Mouse (Mus musculus): Measurements from ENCODE around the gene Rhox4d.
"Not testable (repeated sequence)": the region's sequence is repeated elsewhere in the genome, so short reads cannot be mapped to it uniquely, and the experiment has no call there.

Gene Rhox4d

GRCm38 (mm10) chrX:37514059-37514458, at the start of gene Rhox4d:
Rhox4d (plus strand) TSS chrX:37514359.
- in situ Hi-C loops (cut with MboI; ENCODE audit: low sequenced_read_pairs), result not testable (repeated sequence)

- in situ Hi-C loops (cut with MboI; ENCODE audit: low sequenced_read_pairs), result not testable (repeated sequence)
These were observed 34.1 kb upstream of the Rhox4d start, which contains the start of gene Rhox4c for GRCm38 (mm10) chrX:37480037-37480436. Rhox4c (plus strand) TSS chrX:37480337.

GRCm38 (mm10) chrX:37530152-37530551, 16.0 kb downstream of the Rhox4d start, which contains the start of gene Rhox2e:
Rhox2e (plus strand) TSS chrX:37530452.
- in situ Hi-C loops (cut with MboI; ENCODE audit: low sequenced_read_pairs), result not testable (repeated sequence)

GRCm38 (mm10) chrX:37541719-37542118, 27.6 kb downstream of the Rhox4d start, which contains the start of gene Rhox3e:
Rhox3e (plus strand) TSS chrX:37542019.
- in situ Hi-C loops (cut with MboI; ENCODE audit: low sequenced_read_pairs), result not testable (repeated sequence)

- in situ Hi-C loops (cut with MboI; ENCODE audit: low sequenced_read_pairs), result not testable (repeated sequence)
These were observed 43.0 kb downstream of the Rhox4d start, which contains the start of gene Rhox4e for GRCm38 (mm10) chrX:37557112-37557511. Rhox4e (plus strand) TSS chrX:37557412.
